Mouse (Mus musculus): ENCODE data around the gene Nr5a2. TPM values are rescaled to one million over a fixed set of nuclear protein-coding genes. Genes with fewer than 3 reads are reported as not detected.

Gene Nr5a2
- polyA plus RNA-seq, 1 experiment from 2014 or later, result 0.52 TPM

DNA sequence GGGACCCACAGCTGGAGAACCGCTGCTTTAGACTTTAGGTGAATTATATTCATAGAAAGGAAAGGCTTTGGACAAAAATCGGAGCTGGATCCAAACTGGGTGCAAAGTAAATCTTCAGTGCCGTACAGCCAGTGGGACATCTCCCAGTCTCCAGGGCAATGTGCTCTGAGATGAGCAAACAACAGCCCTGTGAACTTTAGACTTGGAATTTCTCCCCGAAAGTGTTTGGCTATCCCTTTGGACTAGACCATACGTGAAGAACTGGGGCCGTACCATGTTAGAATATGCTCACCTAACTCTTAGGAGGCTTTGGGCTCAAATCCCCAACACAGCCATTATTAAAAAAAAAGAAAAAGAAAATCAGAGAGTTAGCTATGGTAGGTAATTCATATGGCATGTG lies 30.5 kb downstream of the Nr5a2 start:
- no peak for ATAC-seq (ENCODE audit: low FRiP score)
- Histone ChIP-seq H3K36me3 (ENCODE audit: control insufficient read depth, insufficient read depth, low read length) (no peaks in the 10 kb centered on the region), H3K9me3 (ENCODE audit: control insufficient read depth, low read length) (no peaks in the 10 kb centered on the region), H3K9ac (ENCODE audit: low read length) (no peak overlapping the region), H3K4me1 (ENCODE audit: control insufficient read depth, insufficient read depth, low read length) (no peaks in the 10 kb centered on the region), H3K4me3 (ENCODE audit: low read depth, low read length) (no peak overlapping the region), H3K27me3 (ENCODE audit: control insufficient read depth, insufficient read depth, low read length) (no peaks in the 10 kb centered on the region), H3K27ac (ENCODE audit: low read depth, low read length) (no peak overlapping the region), H3K4me2 (no peak overlapping the region)
- no peak for DNase-seq (ENCODE audit: low spot score, missing footprints)
- WGBS, result 92% methylated on average over 6 of the region's 6 CpGs

DNA sequence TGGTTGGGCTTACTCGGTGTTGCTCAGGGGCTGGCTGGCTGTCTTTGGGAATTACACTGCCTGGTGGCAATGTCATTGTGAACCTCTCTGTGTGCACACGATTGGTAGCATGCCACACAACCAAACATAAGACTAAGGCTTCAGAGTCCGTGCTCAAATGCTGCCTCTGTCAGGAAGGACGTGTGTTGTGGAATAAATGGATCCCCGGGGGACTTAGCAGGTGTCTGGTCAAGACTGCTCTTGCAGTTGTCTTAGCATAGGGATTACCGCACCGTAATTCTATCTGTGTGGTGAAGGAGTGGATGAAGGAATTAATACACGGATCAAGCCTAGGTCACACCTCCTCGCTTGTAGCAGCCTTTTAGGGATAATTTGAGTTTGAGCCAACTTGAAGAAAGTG lies 32.8 kb downstream of the Nr5a2 start:
- Histone ChIP-seq H3K9ac (ENCODE audit: low read length) (no peak overlapping the region), H3K4me2 (no peak overlapping the region), H3K9me3 (ENCODE audit: control insufficient read depth, low read length) (no peaks in the 10 kb centered on the region), H3K27ac (ENCODE audit: low read depth, low read length) (no peak overlapping the region), H3K27me3 (ENCODE audit: control insufficient read depth, insufficient read depth, low read length) (no peaks in the 10 kb centered on the region), H3K4me1 (ENCODE audit: control insufficient read depth, insufficient read depth, low read length) (no peaks in the 10 kb centered on the region), H3K36me3 (ENCODE audit: control insufficient read depth, insufficient read depth, low read length) (no peaks in the 10 kb centered on the region), H3K4me3 (ENCODE audit: low read depth, low read length) (no peak overlapping the region)
- DNase-seq (ENCODE audit: low spot score, missing footprints) (no peak), ATAC-seq (ENCODE audit: low FRiP score) (no peak)
- 66% methylated on average over 9 of the region's 9 CpGs for WGBS

DNA sequence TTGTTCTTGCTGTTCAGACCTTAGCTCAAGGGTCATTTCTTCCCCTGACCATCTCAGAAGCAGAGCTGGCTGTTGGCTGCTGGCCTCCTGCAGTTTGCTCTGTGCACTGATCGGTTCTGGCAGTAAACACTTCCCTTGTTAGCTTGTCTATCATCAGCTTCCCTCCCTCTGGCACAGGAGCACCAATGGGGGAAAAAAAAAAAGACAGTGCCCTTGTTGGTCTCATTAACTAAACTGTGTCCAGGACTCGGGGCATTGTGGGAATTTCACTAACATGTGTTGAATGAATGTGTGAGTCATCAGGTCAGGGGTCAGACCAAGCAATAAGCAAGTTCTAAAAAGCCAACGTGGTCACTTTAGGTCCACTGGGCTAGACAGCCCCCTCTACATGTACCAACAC lies 34.2 kb downstream of the Nr5a2 start:
- Histone ChIP-seq H3K36me3 (ENCODE audit: control insufficient read depth, insufficient read depth, low read length) (no peaks in the 10 kb centered on the region), H3K4me2 (no peak overlapping the region), H3K9ac (ENCODE audit: low read length) (no peak overlapping the region), H3K4me3 (ENCODE audit: low read depth, low read length) (no peak overlapping the region), H3K27me3 (ENCODE audit: control insufficient read depth, insufficient read depth, low read length) (no peaks in the 10 kb centered on the region), H3K9me3 (ENCODE audit: control insufficient read depth, low read length) (no peaks in the 10 kb centered on the region), H3K4me1 (ENCODE audit: control insufficient read depth, insufficient read depth, low read length) (no peaks in the 10 kb centered on the region), H3K27ac (ENCODE audit: low read depth, low read length) (no peak overlapping the region)
- WGBS, result 34% methylated on average over 3 of the region's 3 CpGs
- no peak for DNase-seq (ENCODE audit: low spot score, missing footprints)
- ATAC-seq (ENCODE audit: low FRiP score), result no peak

DNA sequence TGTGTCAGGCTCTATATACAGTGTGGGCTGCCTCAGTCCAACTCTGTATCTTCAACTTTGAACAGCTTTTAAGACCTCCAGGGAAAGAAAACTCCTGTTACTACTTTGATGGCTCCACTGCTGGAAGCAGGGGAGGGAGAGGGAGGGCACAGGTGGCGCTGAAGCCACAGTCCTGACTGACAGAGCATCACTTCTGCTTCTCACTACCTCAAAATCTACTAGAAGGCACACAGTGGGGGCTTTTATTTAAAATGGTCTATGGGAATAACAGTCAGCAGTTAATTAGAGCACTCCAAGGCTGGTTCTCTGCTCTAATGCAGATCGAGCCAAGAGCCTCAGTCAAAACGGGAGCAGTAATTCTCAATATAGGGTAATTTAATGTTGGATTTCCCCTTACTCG lies 40.2 kb downstream of the Nr5a2 start:
- H3K27ac ChIP-seq (ENCODE audit: low read depth, low read length), result no peak overlapping the region
- no peaks in the 10 kb centered on the region for H3K36me3 ChIP-seq (ENCODE audit: control insufficient read depth, insufficient read depth, low read length)
- 83% methylated on average over 4 of the region's 4 CpGs for WGBS
- DNase-seq (ENCODE audit: low spot score, missing footprints) (no peak), ATAC-seq (ENCODE audit: low FRiP score) (no peak)
- H3K9me3 ChIP-seq (ENCODE audit: control insufficient read depth, low read length), result no peaks in the 10 kb centered on the region
- no peaks in the 10 kb centered on the region for H3K4me1 ChIP-seq (ENCODE audit: control insufficient read depth, insufficient read depth, low read length)
- no peaks in the 10 kb centered on the region for H3K27me3 ChIP-seq (ENCODE audit: control insufficient read depth, insufficient read depth, low read length)
- H3K4me2 ChIP-seq, result no peak overlapping the region
- no peak overlapping the region for H3K9ac ChIP-seq (ENCODE audit: low read length)
- no peak overlapping the region for H3K4me3 ChIP-seq (ENCODE audit: low read depth, low read length)

DNA sequence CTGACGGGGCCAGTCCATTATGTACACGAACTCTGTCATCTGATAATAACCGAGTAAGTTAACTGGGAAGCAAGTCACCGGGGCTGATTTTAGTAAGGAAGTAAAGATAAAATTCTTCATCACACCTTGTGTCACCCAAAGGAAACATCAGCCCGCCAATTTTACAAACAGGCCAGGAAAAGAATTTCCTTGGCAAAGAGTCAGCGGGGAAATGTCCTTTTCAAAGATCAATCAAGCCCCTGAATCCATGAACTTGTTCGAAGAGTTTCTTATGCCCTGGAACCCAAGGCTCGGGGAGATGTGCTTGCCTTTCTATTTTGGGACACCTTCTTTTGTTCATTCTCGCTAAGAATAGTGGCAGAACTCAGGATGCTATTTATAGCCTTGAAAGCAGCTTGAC lies 41.5 kb downstream of the Nr5a2 start:
- no peak overlapping the region for H3K4me2 ChIP-seq
- no peak overlapping the region for H3K27ac ChIP-seq (ENCODE audit: low read depth, low read length)
- H3K4me1 ChIP-seq (ENCODE audit: control insufficient read depth, insufficient read depth, low read length), result no peaks in the 10 kb centered on the region
- ATAC-seq (ENCODE audit: low FRiP score) (no peak), DNase-seq (ENCODE audit: low spot score, missing footprints) (no peak)
- no peak overlapping the region for H3K9ac ChIP-seq (ENCODE audit: low read length)
- no peaks in the 10 kb centered on the region for H3K9me3 ChIP-seq (ENCODE audit: control insufficient read depth, low read length)
- H3K27me3 ChIP-seq (ENCODE audit: control insufficient read depth, insufficient read depth, low read length), result no peaks in the 10 kb centered on the region
- 79% methylated on average over 9 of the region's 9 CpGs for WGBS
- H3K4me3 ChIP-seq (ENCODE audit: low read depth, low read length), result no peak overlapping the region
- H3K36me3 ChIP-seq (ENCODE audit: control insufficient read depth, insufficient read depth, low read length), result no peaks in the 10 kb centered on the region

DNA sequence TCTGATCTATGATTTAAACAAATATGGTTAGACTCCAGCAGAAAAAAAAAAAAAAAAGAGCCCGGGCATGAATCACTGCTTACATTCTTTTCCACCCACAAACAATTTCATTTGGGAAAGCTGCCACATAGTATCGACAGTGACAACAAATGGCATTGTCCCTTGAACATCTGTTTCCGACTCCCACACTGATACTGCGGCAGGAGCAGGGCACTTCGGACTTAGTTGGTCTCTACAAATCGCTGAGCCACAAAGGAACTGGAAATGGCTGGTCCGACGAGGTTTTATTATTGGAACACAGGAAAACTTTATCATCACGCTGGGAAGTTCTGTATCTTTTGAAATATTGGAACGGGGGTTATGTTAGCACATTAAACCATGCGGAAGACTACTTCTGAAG lies 44.8 kb downstream of the Nr5a2 start:
- H3K27me3 ChIP-seq (ENCODE audit: control insufficient read depth, insufficient read depth, low read length), result no peaks in the 10 kb centered on the region
- ATAC-seq (ENCODE audit: low FRiP score), result no peak
- no peaks in the 10 kb centered on the region for H3K36me3 ChIP-seq (ENCODE audit: control insufficient read depth, insufficient read depth, low read length)
- H3K4me3 ChIP-seq (ENCODE audit: low read depth, low read length), result no peak overlapping the region
- H3K9ac ChIP-seq (ENCODE audit: low read length), result no peak overlapping the region
- H3K4me1 ChIP-seq (ENCODE audit: control insufficient read depth, insufficient read depth, low read length), result no peaks in the 10 kb centered on the region
- DNase-seq (ENCODE audit: low spot score, missing footprints), result no peak
- H3K4me2 ChIP-seq, result no peak overlapping the region
- H3K9me3 ChIP-seq (ENCODE audit: control insufficient read depth, low read length), result no peaks in the 10 kb centered on the region
- WGBS, result 77% methylated on average over 11 of the region's 11 CpGs
- no peak overlapping the region for H3K27ac ChIP-seq (ENCODE audit: low read depth, low read length)

DNA sequence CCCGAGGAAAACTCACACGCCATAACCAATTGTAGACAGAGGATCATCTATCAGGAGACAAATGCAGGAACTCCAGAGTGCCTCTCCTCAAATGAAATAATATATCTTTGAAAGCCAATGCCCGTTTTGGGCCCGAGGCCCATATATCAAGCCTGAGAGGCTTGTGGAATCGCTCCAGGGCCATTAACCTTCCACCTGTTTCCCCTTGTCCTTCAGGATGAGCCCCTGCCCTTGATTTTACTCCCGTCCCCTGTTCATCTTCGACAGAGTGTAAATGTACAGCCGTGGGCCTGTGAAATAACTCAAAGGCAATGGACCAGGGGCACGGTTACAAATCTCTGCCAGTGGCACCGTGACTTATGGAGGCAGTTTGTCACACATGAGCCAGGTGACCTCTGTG lies 48.3 kb downstream of the Nr5a2 start:
- H3K27me3 ChIP-seq (ENCODE audit: control insufficient read depth, insufficient read depth, low read length), result no peaks in the 10 kb centered on the region
- ATAC-seq (ENCODE audit: low FRiP score) (no peak), DNase-seq (ENCODE audit: low spot score, missing footprints) (no peak)
- H3K4me2 ChIP-seq, result no peak overlapping the region
- no peak overlapping the region for H3K9ac ChIP-seq (ENCODE audit: low read length)
- no peaks in the 10 kb centered on the region for H3K36me3 ChIP-seq (ENCODE audit: control insufficient read depth, insufficient read depth, low read length)
- whole genome bisulfite sequencing, result 89% methylated on average over 10 of the region's 10 CpGs
- H3K4me1 ChIP-seq (ENCODE audit: control insufficient read depth, insufficient read depth, low read length), result no peaks in the 10 kb centered on the region
- no peak overlapping the region for H3K27ac ChIP-seq (ENCODE audit: low read depth, low read length)
- H3K4me3 ChIP-seq (ENCODE audit: low read depth, low read length), result no peak overlapping the region
- no peaks in the 10 kb centered on the region for H3K9me3 ChIP-seq (ENCODE audit: control insufficient read depth, low read length)

DNA sequence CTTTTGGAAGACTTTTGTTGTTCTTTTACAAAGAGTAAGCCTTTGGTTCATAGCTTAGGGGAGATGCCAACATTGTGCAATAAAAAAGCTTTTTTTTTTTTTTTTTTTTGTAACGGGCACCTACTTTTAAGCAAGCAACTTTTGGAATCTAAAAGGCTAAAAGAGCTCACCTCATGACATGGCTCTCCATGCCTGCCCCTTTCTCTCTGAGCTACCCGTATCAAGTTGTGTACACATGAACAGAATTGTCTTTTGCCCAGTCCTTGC lies 48.7 kb downstream of the Nr5a2 start:
- Histone ChIP-seq H3K4me2 (no peak overlapping the region), H3K27me3 (ENCODE audit: control insufficient read depth, insufficient read depth, low read length) (no peaks in the 10 kb centered on the region), H3K36me3 (ENCODE audit: control insufficient read depth, insufficient read depth, low read length) (no peaks in the 10 kb centered on the region), H3K27ac (ENCODE audit: low read depth, low read length) (no peak overlapping the region), H3K9me3 (ENCODE audit: control insufficient read depth, low read length) (no peaks in the 10 kb centered on the region), H3K4me1 (ENCODE audit: control insufficient read depth, insufficient read depth, low read length) (no peaks in the 10 kb centered on the region), H3K4me3 (ENCODE audit: low read depth, low read length) (no peak overlapping the region), H3K9ac (ENCODE audit: low read length) (no peak overlapping the region)
- 82% methylated on average over 2 of the region's 2 CpGs for WGBS
- DNase-seq (ENCODE audit: low spot score, missing footprints) (no peak), ATAC-seq (ENCODE audit: low FRiP score) (no peak)

DNA sequence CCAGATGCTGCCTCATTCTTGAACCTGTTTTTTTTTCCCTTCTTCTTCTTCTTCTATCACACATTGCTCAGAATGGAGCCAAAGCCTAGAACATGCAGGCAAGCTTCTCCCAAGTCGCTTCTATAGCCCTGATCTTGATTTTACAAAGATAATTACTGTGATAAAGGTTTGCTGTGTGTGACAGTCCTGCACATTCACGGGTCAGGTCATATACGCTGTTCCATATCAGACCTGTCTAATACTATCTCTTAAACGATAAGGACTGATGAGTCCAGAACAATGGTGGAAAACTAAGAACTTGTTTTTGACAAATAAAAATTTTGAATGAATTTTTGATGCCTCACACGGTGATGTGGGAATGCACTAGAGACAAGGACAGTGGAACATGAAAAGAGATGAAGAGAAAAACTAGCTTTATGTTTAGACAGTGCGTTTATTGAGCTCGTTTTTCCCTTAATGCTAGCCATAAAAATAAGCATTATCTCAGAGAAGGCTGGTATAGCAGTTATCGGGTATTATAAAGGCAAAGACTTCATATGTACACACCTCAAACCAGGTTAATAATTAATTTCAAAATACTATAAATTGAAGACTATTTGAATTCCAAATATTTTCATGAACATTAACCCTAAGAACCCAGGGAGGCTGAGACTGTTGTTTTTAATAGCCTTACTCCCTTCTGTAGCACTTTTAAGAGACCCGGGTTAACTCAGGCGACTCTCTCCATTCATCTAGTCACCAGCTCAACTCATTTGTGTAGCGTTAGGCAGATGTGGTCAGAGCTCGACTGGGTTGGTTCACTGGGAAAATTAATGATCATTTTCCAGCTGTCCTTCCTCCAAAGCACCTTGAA lies 49.3 kb downstream of the Nr5a2 start:
- no peak for ATAC-seq (ENCODE audit: low FRiP score)
- Histone ChIP-seq H3K4me3 (ENCODE audit: low read depth, low read length) (no peak overlapping the region), H3K9ac (ENCODE audit: low read length) (no peak overlapping the region), H3K4me2 (no peak overlapping the region), H3K4me1 (ENCODE audit: control insufficient read depth, insufficient read depth, low read length) (no peaks in the 10 kb centered on the region), H3K27me3 (ENCODE audit: control insufficient read depth, insufficient read depth, low read length) (no peaks in the 10 kb centered on the region), H3K27ac (ENCODE audit: low read depth, low read length) (no peak overlapping the region), H3K36me3 (ENCODE audit: control insufficient read depth, insufficient read depth, low read length) (no peaks in the 10 kb centered on the region), H3K9me3 (ENCODE audit: control insufficient read depth, low read length) (no peaks in the 10 kb centered on the region)
- WGBS, result 90% methylated on average over 12 of the region's 12 CpGs
- no peak for DNase-seq (ENCODE audit: low spot score, missing footprints)
